ENCODE assay signal across 8 mouse cellular contexts in genomic region chr12:32920185-32920788, GRCm38 (mm10). TPM values are rescaled to one million over a fixed set of nuclear protein-coding genes. Genes with fewer than 3 reads are reported as not detected.
DNase-seq lines count a peak whose midpoint lies in the region; ATAC-seq lines count a peak whose summit lies in the region.

No protein-coding gene starts in this region.

- peak; percentile 30 for DNase-seq in cerebellum, adult 8-10 months
- no peak for DNase-seq in cerebellum, adult 11-12 months
- DNase-seq in midbrain, embryonic 14.5 days, result peak; percentile 41
- peak; percentile 47 for DNase-seq in c-Kit-positive CD71-positive TER-119-positive erythroid progenitor cells, embryonic 14.5 days (ENCODE audit: low spot score)
- DNase-seq in heart, postnatal 4 days, result peak; percentile 79
- DNase-seq in lung, postnatal 4 days, result peak; percentile 68 to 84
- peak; percentile 48 to 58 for DNase-seq in spleen, postnatal 36 days (ENCODE audit: low spot score in 2 of 2)

- H3K9ac ChIP-seq in midbrain, embryonic 14.5 days (replicated peaks; ENCODE audit: low read length), result no peak overlapping the region
- no peak overlapping the region for H3K9ac ChIP-seq in midbrain, embryonic 13.5 days (replicated peaks)

- no peak overlapping the region for H3K4me2 ChIP-seq in midbrain, embryonic 14.5 days (ENCODE audit: low read length)
- no peak overlapping the region for H3K4me2 ChIP-seq in midbrain, embryonic 13.5 days (replicated peaks)

- H3K27ac ChIP-seq in midbrain, embryonic 14.5 days (replicated peaks; ENCODE audit: low read depth, low read length), result no peak overlapping the region
- H3K27ac ChIP-seq in midbrain, embryonic 13.5 days, result no peak overlapping the region

- no peak overlapping the region for H3K4me3 ChIP-seq in midbrain, embryonic 14.5 days (replicated peaks; ENCODE audit: low read depth, low read length)
- H3K4me3 ChIP-seq in midbrain, embryonic 13.5 days (replicated peaks), result no peak overlapping the region

- no peaks in the 10 kb centered on the region for H3K9me3 ChIP-seq in midbrain, embryonic 14.5 days (ENCODE audit: control insufficient read depth, low read length)
- H3K9me3 ChIP-seq in midbrain, embryonic 13.5 days, result no peaks in the 10 kb centered on the region

- no peaks in the 10 kb centered on the region for H3K27me3 ChIP-seq in midbrain, embryonic 14.5 days (ENCODE audit: control insufficient read depth, insufficient read depth, low read length)
- H3K27me3 ChIP-seq in midbrain, embryonic 13.5 days, result no peaks in the 10 kb centered on the region

- ATAC-seq in midbrain, embryonic 14.5 days (ENCODE audit: low FRiP score, low TSS enrichment), result no peak
- ATAC-seq in midbrain, embryonic 13.5 days, result no peak

- H3K4me1 ChIP-seq in midbrain, embryonic 14.5 days (ENCODE audit: control insufficient read depth, insufficient read depth, low read length), result no peaks in the 10 kb centered on the region
- no peaks in the 10 kb centered on the region for H3K4me1 ChIP-seq in midbrain, embryonic 13.5 days (replicated peaks)

- WGBS in midbrain, embryonic 14.5 days, result 68% methylated on average over 8 of the region's 8 CpGs
- WGBS in midbrain, embryonic 13.5 days, result 72% methylated on average over 8 of the region's 8 CpGs

- H3K36me3 ChIP-seq in midbrain, embryonic 14.5 days (ENCODE audit: control insufficient read depth, insufficient read depth, low read length), result no peaks in the 10 kb centered on the region
- no peaks in the 10 kb centered on the region for H3K36me3 ChIP-seq in midbrain, embryonic 13.5 days

RNA-seq across cellular contexts. Expression of gene Sypl, which starts 33.4 kb away (rescaled TPM):
- polyA plus RNA-seq in midbrain, embryonic 14.5 days (2014; fragmentation: Nextera tagmentation; extraction: Ambion mirVana), result 34.2 and 39.4 TPM in 2 replicates
- polyA plus RNA-seq in midbrain, embryonic 13.5 days (2015; fragmentation: Nextera tagmentation; extraction: Ambion mirVana), result 33.3 and 36.8 TPM in 2 replicates
- 10 to 100 TPM; 83.3 to 87.0 TPM for total RNA-seq in heart, postnatal 4 days (2021)
